Mouse (Mus musculus) urinary bladder, adult 18-20 months (tissue): Measurements from ENCODE around the gene Pigq.

ENCODE experiments used
- DNase-seq, 2 experiments: peaks; one replicate each; pipeline ENCODE4 v3.0.0; 2022; ENCODE audit warnings: low spot score in 2 of 2, mixed read lengths in 2 of 2

The Pigq gene

GRCm38 (mm10) chr17:25883824-25884223, 60.9 kb downstream of the Pigq start:
- no peak for DNase-seq

- no peak for DNase-seq
Measured at GRCm38 (mm10) chr17:25883268-25883667, 61.5 kb downstream of the Pigq start.

GRCm38 (mm10) chr17:25882306-25882705, 62.4 kb downstream of the Pigq start:
- DNase-seq, result no peak

- DNase-seq, result no peak
Measured at GRCm38 (mm10) chr17:25881691-25882090, 63.0 kb downstream of the Pigq start.

- no peak for DNase-seq
Measured at GRCm38 (mm10) chr17:25880913-25881641, 63.7 kb downstream of the Pigq start.

GRCm38 (mm10) chr17:25880196-25880910, 64.4 kb downstream of the Pigq start, which contains the start of gene Wfikkn1:
TSS of gene Wfikkn1 (minus strand) at chr17:25880858.
- DNase-seq, result no peak

- no peak for DNase-seq
Measured at GRCm38 (mm10) chr17:25879750-25880149, 65.0 kb downstream of the Pigq start.

GRCm38 (mm10) chr17:25879261-25879660, 65.5 kb downstream of the Pigq start:
- DNase-seq, result no peak

GRCm38 (mm10) chr17:25878611-25879180, 66.0 kb downstream of the Pigq start:
- no peak for DNase-seq

- DNase-seq, result no peak
Measured at GRCm38 (mm10) chr17:25877741-25878610, 66.8 kb downstream of the Pigq start.

- DNase-seq, result no peak
Measured at GRCm38 (mm10) chr17:25877025-25877424, 67.7 kb downstream of the Pigq start.
